ENCODE assay signal across 16 mouse cellular contexts in genomic region chr13:108117654-108118053, GRCm38 (mm10).
"Had no signal": no experiment of that assay in that cellular context is flagged by ENCODE, and none has a peak within 500 bp of the region (broad histone marks: within the 10 kb centered on the region; RNA-seq: fewer than 3 reads in every experiment).

No protein-coding gene starts in this region.

- H3K27ac ChIP-seq: neural tube, embryonic 13.5 days; neural tube, embryonic 15.5 days; stomach, embryonic 15.5 days; stomach, postnatal 0 days had no signal

- H3K9me3 ChIP-seq: neural tube, embryonic 13.5 days; neural tube, embryonic 15.5 days; stomach, embryonic 15.5 days had no signal

- H3K27me3 ChIP-seq: neural tube, embryonic 13.5 days; neural tube, embryonic 15.5 days; stomach, embryonic 15.5 days had no signal

- H3K36me3 ChIP-seq: neural tube, embryonic 13.5 days; neural tube, embryonic 15.5 days; stomach, embryonic 15.5 days had no signal

- H3K4me1 ChIP-seq: stomach, embryonic 15.5 days had no signal

- H3K9ac ChIP-seq: neural tube, embryonic 13.5 days; neural tube, embryonic 15.5 days; stomach, embryonic 15.5 days had no signal

- DNase-seq: retina, postnatal 1 day; right cerebral cortex, adult 18-20 months; right cerebral cortex, postnatal 14 days; right cerebral cortex, postnatal 25 days; right cerebral cortex, postnatal 4 days; spleen, adult 18-20 months; thymus, adult 18-20 months; thymus, adult 2 months; thymus, postnatal 14 days; thymus, postnatal 25 days; thymus, postnatal 36 days; thymus, postnatal 4 days had no signal

- H3K4me2 ChIP-seq: neural tube, embryonic 13.5 days; neural tube, embryonic 15.5 days; stomach, embryonic 15.5 days had no signal

- H3K4me3 ChIP-seq: neural tube, embryonic 13.5 days; neural tube, embryonic 15.5 days; stomach, embryonic 15.5 days had no signal
